10 mouse cellular contexts compared by ENCODE assay signal in the genomic region with DNA sequence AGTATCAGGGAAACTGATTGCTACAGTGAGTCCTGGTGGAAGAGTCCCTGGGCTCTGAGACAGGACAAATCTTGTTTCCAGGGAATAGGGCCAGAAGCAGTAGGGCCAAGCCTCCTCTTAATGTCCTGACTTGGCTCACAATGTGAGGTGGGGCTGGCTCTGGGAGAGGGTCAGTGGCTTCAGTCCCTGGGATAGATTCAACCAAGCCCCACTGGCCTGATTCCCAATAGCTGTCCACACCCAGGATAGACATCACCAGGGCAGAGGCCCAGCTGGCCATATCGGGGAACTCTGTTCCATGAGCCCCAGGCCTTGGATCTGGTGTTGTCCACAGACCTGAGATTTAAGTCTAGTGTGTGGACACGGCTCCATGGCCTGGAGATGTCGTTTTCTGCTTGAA. TPM values are rescaled to one million over a fixed set of nuclear protein-coding genes. Genes with fewer than 3 reads are reported as not detected.
DNase-seq lines count a peak whose midpoint lies in the region; ATAC-seq lines count a peak whose summit lies in the region.
"Had no signal": no experiment of that assay in that cellular context is flagged by ENCODE, and none has a peak within 500 bp of the region (broad histone marks: within the 10 kb centered on the region; RNA-seq: fewer than 3 reads in every experiment).

No protein-coding gene starts in this region.

- no peak for DNase-seq in kidney, adult 18-20 months
- DNase-seq in fibroblast of lung, adult 2 months (ENCODE audit: low read depth), result peak; percentile 93
- peak; percentile 63 for DNase-seq in ovary, adult 18-20 months (ENCODE audit: low spot score)
- DNase-seq in right cerebral cortex, adult 18-20 months, result no peak
- DNase-seq: thymus, adult 2 months had no signal

- H3K4me2 ChIP-seq in kidney, embryonic 16.5 days (replicated peaks; ENCODE audit: low read depth, low read length), result no peak overlapping the region
- H3K4me2 ChIP-seq in heart, embryonic 15.5 days, result no peak overlapping the region
- no peak overlapping the region for H3K4me2 ChIP-seq in forebrain, embryonic 12.5 days
- no peak overlapping the region for H3K4me2 ChIP-seq in midbrain, embryonic 13.5 days (replicated peaks)

- no peak for ATAC-seq in kidney, embryonic 16.5 days (ENCODE audit: low FRiP score, low TSS enrichment)
- peak; percentile 79 for ATAC-seq in heart, embryonic 15.5 days (replicated peaks; ENCODE audit: insufficient number of reproducible peaks, insufficient read depth, low FRiP score, low read depth)
- no peak for ATAC-seq in forebrain, embryonic 12.5 days (ENCODE audit: low FRiP score)
- ATAC-seq in midbrain, embryonic 13.5 days, result no peak

- no peaks in the 10 kb centered on the region for H3K9me3 ChIP-seq in kidney, embryonic 16.5 days (ENCODE audit: low read length)
- no peaks in the 10 kb centered on the region for H3K9me3 ChIP-seq in heart, embryonic 15.5 days (replicated peaks)
- H3K9me3 ChIP-seq in forebrain, embryonic 12.5 days, result no peaks in the 10 kb centered on the region
- H3K9me3 ChIP-seq in midbrain, embryonic 13.5 days, result no peaks in the 10 kb centered on the region
- H3K9me3 ChIP-seq: G1E had no signal

- 0 out of 2 replicates have a peak overlapping the region, but pooled peaks have one; percentile 3 for H3K27ac ChIP-seq in kidney, embryonic 16.5 days (ENCODE audit: low read length)
- H3K27ac ChIP-seq in heart, embryonic 15.5 days, result peak overlapping the region; percentile 82
- H3K27ac ChIP-seq in forebrain, embryonic 12.5 days, result no peak overlapping the region
- no peak overlapping the region for H3K27ac ChIP-seq in midbrain, embryonic 13.5 days

- peaks cover 39% of the 10 kb centered on the region for H3K4me1 ChIP-seq in kidney, embryonic 16.5 days (ENCODE audit: insufficient read depth, low read length)
- peaks cover 57% of the 10 kb centered on the region for H3K4me1 ChIP-seq in heart, embryonic 15.5 days (replicated peaks)
- H3K4me1 ChIP-seq in forebrain, embryonic 12.5 days, result peaks cover 7% of the 10 kb centered on the region
- peaks cover 10% of the 10 kb centered on the region; the same call in 1 of the 2 replicates for H3K4me1 ChIP-seq in midbrain, embryonic 13.5 days (replicated peaks)

- no peaks in the 10 kb centered on the region for H3K36me3 ChIP-seq in kidney, embryonic 16.5 days (ENCODE audit: insufficient read depth, low read length)
- H3K36me3 ChIP-seq in heart, embryonic 15.5 days, result no peaks in the 10 kb centered on the region
- no peaks in the 10 kb centered on the region for H3K36me3 ChIP-seq in forebrain, embryonic 12.5 days (replicated peaks)
- H3K36me3 ChIP-seq in midbrain, embryonic 13.5 days, result no peaks in the 10 kb centered on the region
- H3K36me3 ChIP-seq: G1E had no signal

- WGBS in kidney, embryonic 16.5 days, result 55% methylated on average over 3 of the region's 3 CpGs
- WGBS in heart, embryonic 15.5 days, result 34% methylated on average over 3 of the region's 3 CpGs
- WGBS in forebrain, embryonic 12.5 days, result 78% methylated on average over 3 of the region's 3 CpGs
- WGBS in midbrain, embryonic 13.5 days, result 77% methylated on average over 3 of the region's 3 CpGs

- no peak overlapping the region for H3K4me3 ChIP-seq in kidney, embryonic 16.5 days (ENCODE audit: low read length)
- no peak overlapping the region for H3K4me3 ChIP-seq in heart, embryonic 15.5 days
- H3K4me3 ChIP-seq in forebrain, embryonic 12.5 days (replicated peaks), result no peak overlapping the region
- H3K4me3 ChIP-seq in midbrain, embryonic 13.5 days (replicated peaks), result no peak overlapping the region

- peaks cover 4% of the 10 kb centered on the region; the same call in 1 of the 2 replicates for H3K27me3 ChIP-seq in kidney, embryonic 16.5 days (ENCODE audit: insufficient read depth, low read length)
- H3K27me3 ChIP-seq in heart, embryonic 15.5 days, result peaks cover 10% of the 10 kb centered on the region
- peaks cover 26% of the 10 kb centered on the region for H3K27me3 ChIP-seq in forebrain, embryonic 12.5 days
- H3K27me3 ChIP-seq in midbrain, embryonic 13.5 days, result peaks cover 20% of the 10 kb centered on the region

- H3K9ac ChIP-seq in kidney, embryonic 16.5 days (replicated peaks; ENCODE audit: low read length), result no peak overlapping the region
- H3K9ac ChIP-seq in heart, embryonic 15.5 days, result no peak overlapping the region
- H3K9ac ChIP-seq in forebrain, embryonic 12.5 days, result no peak overlapping the region
- no peak overlapping the region for H3K9ac ChIP-seq in midbrain, embryonic 13.5 days (replicated peaks)

RNA-seq across cellular contexts. Expression of a gene that starts 21.5 kb away (rescaled TPM):
- polyA plus RNA-seq in kidney, embryonic 16.5 days (2015; fragmentation: Nextera tagmentation; extraction: Ambion mirVana), result 149 and 165 TPM in 2 replicates
- polyA plus RNA-seq in heart, embryonic 15.5 days (2015; fragmentation: Nextera tagmentation; extraction: Ambion mirVana), result 321 and 325 TPM in 2 replicates
- 27.2 and 32.7 TPM in 2 replicates for polyA plus RNA-seq in forebrain, embryonic 12.5 days (2016; fragmentation: Nextera tagmentation; extraction: Ambion mirVana)
- polyA plus RNA-seq in midbrain, embryonic 13.5 days (2015; fragmentation: Nextera tagmentation; extraction: Ambion mirVana), result 14.1 and 18.0 TPM in 2 replicates

RNA-seq across cellular contexts. Expression of a gene that starts 59.1 kb away (rescaled TPM):
- polyA plus RNA-seq in kidney, embryonic 16.5 days (2015; fragmentation: Nextera tagmentation; extraction: Ambion mirVana), result 36.9 and 40.4 TPM in 2 replicates
- polyA plus RNA-seq in heart, embryonic 15.5 days (2015; fragmentation: Nextera tagmentation; extraction: Ambion mirVana), result 52.2 and 65.6 TPM in 2 replicates
- 11.0 TPM in 2 replicates for polyA plus RNA-seq in forebrain, embryonic 12.5 days (2016; fragmentation: Nextera tagmentation; extraction: Ambion mirVana)
- 9.4 and 9.7 TPM in 2 replicates for polyA plus RNA-seq in midbrain, embryonic 13.5 days (2015; fragmentation: Nextera tagmentation; extraction: Ambion mirVana)

Comparison
In these comparisons a context has a peak if more than half of its experiments do, and no peak if none do; other contexts are left out.
1. H3K27ac ChIP-seq: peak in kidney, embryonic 16.5 days (single experiment) and heart, embryonic 15.5 days (single experiment); none in forebrain, embryonic 12.5 days (single experiment) and midbrain, embryonic 13.5 days (single experiment).
2. DNase-seq: peak in fibroblast of lung, adult 2 months (single experiment) and ovary, adult 18-20 months (single experiment); none in kidney, adult 18-20 months (single experiment) and right cerebral cortex, adult 18-20 months (single experiment).